Mouse (Mus musculus): ENCODE results near the gene Bnc2.

Bnc2 gene

GRCm38 (mm10) chr4:84431677-84432515, 243.2 kb downstream of the Bnc2 start:
- no peak for DNase-seq (ENCODE audit: low read depth, low spot score)

GRCm38 (mm10) chr4:84427955-84428354, 247.1 kb downstream of the Bnc2 start:
- DNase-seq (ENCODE audit: low read depth, low spot score), result no peak

- no peak for DNase-seq (ENCODE audit: low read depth, low spot score)
These were observed 263.6 kb downstream of the Bnc2 start for GRCm38 (mm10) chr4:84411431-84411830.

GRCm38 (mm10) chr4:84407328-84408028, 267.6 kb downstream of the Bnc2 start:
- DNase-seq (ENCODE audit: low read depth, low spot score), result no peak

- DNase-seq (ENCODE audit: low read depth, low spot score), result no peak
These were observed 271.5 kb downstream of the Bnc2 start for GRCm38 (mm10) chr4:84403356-84404145.

GRCm38 (mm10) chr4:84388991-84389390, 286.1 kb downstream of the Bnc2 start:
- DNase-seq (ENCODE audit: low read depth, low spot score), result no peak

GRCm38 (mm10) chr4:84385156-84385555, 289.9 kb downstream of the Bnc2 start:
- DNase-seq (ENCODE audit: low read depth, low spot score), result no peak

GRCm38 (mm10) chr4:84379289-84379688, 295.8 kb downstream of the Bnc2 start:
- no peak for DNase-seq (ENCODE audit: low read depth, low spot score)

- no peak for DNase-seq (ENCODE audit: low read depth, low spot score)
These were observed 297.6 kb downstream of the Bnc2 start for GRCm38 (mm10) chr4:84377513-84377912.

DNA sequence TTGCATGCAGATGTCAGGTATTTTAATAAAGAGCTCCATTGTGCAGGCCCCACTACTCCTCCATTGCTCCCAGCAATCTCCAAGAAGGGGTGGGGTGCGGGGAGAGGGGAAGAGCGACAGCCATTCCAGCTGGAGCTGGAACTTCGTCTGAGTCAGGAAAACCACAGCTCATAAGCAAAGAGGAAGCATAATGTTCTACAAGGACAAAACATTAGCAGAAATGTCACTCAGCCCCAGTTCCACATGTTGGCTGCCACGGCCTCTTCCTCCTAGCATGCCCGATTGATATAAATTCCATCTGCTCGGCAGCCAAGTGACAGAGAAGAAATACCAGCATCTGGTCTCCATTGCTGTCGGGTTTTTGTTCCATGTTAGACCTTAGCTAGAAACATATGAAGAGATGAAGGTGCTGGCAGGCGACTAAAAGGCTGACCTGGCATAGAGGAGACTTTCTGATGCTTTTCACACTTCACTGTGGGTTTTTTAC, 312.7 kb downstream of the Bnc2 start:
- no peak for DNase-seq (ENCODE audit: low read depth, low spot score)

- DNase-seq (ENCODE audit: low read depth, low spot score), result no peak
These were observed 313.9 kb downstream of the Bnc2 start for GRCm38 (mm10) chr4:84361165-84361564.

- no peak for DNase-seq (ENCODE audit: low read depth, low spot score)
These were observed 315.1 kb downstream of the Bnc2 start for GRCm38 (mm10) chr4:84359996-84360395.

DNA sequence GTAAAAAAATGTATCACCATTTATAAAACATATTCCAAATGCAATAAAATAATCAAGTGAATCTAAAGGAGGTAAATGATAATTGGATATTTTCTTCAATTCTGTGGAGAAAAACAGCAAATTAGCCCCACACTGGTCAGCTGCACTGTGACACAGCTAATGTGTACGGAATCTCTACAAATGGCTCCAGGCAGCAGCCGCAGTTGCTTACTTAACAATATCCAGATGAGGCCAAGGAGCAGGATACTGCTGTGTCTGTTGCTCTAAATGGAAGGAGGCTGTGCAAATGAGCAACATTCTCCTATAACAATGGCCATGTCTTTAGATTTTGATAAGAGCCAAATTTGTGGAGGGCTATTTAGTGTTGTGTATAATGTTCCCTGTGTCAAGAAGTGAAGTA, 316.9 kb downstream of the Bnc2 start:
- no peak for DNase-seq (ENCODE audit: low read depth, low spot score)

- DNase-seq (ENCODE audit: low read depth, low spot score), result no peak
These were observed 317.7 kb downstream of the Bnc2 start for GRCm38 (mm10) chr4:84357382-84357781.

DNA sequence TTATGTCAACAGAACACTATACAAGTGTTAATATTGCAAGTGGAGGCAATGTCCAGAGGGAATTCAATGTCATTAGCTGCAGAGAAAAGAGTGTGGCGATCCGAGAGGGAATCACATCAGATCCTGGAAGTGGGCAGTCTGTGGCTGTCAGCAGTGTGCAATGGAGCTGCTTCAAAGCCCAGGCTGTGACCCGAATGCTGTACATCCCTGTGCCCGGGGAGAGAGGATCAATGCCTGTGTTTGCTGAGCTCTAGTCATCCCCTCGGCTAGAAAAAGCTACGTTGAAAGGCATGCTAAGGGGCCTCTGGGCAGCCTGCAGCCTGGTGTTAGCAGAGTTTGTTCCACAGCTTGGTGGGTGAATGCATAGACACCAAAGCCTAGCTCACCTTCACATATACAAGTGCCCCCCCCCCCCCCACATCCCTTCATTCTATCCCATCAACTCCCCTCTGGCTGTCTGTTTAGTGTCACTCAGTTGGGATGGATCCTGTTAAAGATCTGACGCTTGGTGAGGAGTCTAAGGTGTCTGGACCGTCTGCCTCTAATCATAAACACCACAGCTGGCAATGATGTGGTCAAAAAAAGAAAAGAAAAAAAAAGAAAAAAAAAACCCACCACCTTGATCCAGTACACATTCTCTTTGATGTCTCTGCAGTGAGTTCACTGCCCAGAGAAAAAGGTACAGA, 318.5 kb downstream of the Bnc2 start:
- DNase-seq (ENCODE audit: low read depth, low spot score), result no peak

DNA sequence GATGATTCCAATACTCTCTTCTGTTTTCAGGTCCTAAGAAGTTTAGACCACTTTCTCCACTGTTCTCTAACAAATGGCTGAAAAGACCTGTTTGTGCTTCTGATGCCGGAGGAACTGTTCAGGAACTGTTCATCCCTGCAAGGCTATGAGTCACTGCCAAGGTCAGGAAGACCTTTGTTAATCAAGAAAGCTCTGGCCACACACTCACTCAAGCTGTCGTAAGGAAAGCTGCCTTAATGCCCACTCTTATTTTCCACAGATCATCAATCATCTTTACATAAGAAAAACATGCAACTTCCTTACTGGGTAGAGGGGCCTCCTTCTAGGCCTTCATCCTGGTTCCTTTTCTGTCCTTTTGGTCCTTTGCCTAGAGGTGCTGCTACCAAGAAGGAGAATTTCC, 322.4 kb downstream of the Bnc2 start:
- no peak for DNase-seq (ENCODE audit: low read depth, low spot score)

GRCm38 (mm10) chr4:84349536-84349935, 325.5 kb downstream of the Bnc2 start:
- DNase-seq (ENCODE audit: low read depth, low spot score), result no peak

GRCm38 (mm10) chr4:84339172-84339571, 335.9 kb downstream of the Bnc2 start:
- no peak for DNase-seq (ENCODE audit: low read depth, low spot score)

GRCm38 (mm10) chr4:84331995-84332394, 343.1 kb downstream of the Bnc2 start:
- DNase-seq (ENCODE audit: low read depth, low spot score), result no peak

DNA sequence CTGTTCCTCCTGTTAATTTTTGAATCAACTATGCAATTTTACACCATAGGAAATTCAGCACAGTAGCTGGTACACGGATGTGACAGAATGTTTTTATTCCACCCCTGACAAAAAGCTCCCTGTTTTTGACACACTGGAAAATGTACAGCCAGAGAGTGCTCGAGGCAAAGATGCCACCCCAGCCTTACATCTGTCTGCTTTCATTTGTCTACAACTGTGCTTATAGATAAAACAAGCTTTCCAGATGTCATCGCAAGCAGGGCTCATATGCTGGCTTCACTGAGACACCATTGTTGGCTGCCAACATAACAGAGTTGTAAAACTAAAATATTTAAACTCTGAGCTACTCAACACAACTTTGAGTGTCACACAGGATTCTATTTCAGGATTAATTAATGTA, 343.6 kb downstream of the Bnc2 start:
- DNase-seq (ENCODE audit: low read depth, low spot score), result no peak

GRCm38 (mm10) chr4:84330509-84330908, 344.6 kb downstream of the Bnc2 start:
- no peak for DNase-seq (ENCODE audit: low read depth, low spot score)

All from CD4-positive helper T cell, adult 2 months (primary cell).